16 mouse cellular contexts compared by ENCODE assay signal in genomic region chr3:69797969-69798368, GRCm38 (mm10).
DNase-seq lines count a peak whose midpoint lies in the region; TF ChIP-seq lines count a peak whose summit lies in the region.
"Had no signal": no experiment of that assay in that cellular context is flagged by ENCODE, and none has a peak within 500 bp of the region (broad histone marks: within the 10 kb centered on the region; RNA-seq: fewer than 3 reads in every experiment).

No protein-coding gene starts in this region.

- TF ChIP-seq POLR2A in cerebellum, adult 2 months (IDR thresholded peaks at IDR 0.05; ENCODE audit: borderline replicate concordance, insufficient read depth, low read length): no peak
- no peak for TF ChIP-seq POLR2A in liver, adult 2 months (IDR thresholded peaks at IDR 0.05; ENCODE audit: extremely low read depth, insufficient read depth, low read length)

- peak overlapping the region; percentile 51; the same call in 1 of the 2 replicates for H3K27ac ChIP-seq in cerebellum, adult 2 months (ENCODE audit: insufficient read depth, low read length)
- H3K27ac ChIP-seq in liver, adult 2 months (replicated peaks; ENCODE audit: insufficient read depth, low read depth, low read length): no peak overlapping the region
- no peak overlapping the region for H3K27ac ChIP-seq in left cerebral cortex, adult 2 months
- H3K27ac ChIP-seq: embryonic facial prominence, embryonic 10.5 days; forebrain, embryonic 13.5 days; heart, embryonic 10.5 days; hindbrain, embryonic 12.5 days had no signal

- TF ChIP-seq CTCF in cerebellum, adult 2 months (IDR thresholded peaks at IDR 0.05; ENCODE audit: borderline replicate concordance, insufficient read depth, low read depth, low read length): no peak
- TF ChIP-seq CTCF in liver, adult 2 months (IDR thresholded peaks at IDR 0.05; ENCODE audit: low read depth, low read length): no peak
- TF ChIP-seq CTCF in left cerebral cortex, adult 2 months (IDR thresholded peaks at IDR 0.05): no peak

- H3K4me3 ChIP-seq in cerebellum, adult 2 months (replicated peaks; ENCODE audit: insufficient read depth, low read depth, low read length): no peak overlapping the region
- H3K4me3 ChIP-seq in liver, adult 2 months (ENCODE audit: insufficient read depth, low read depth, low read length): no peak overlapping the region
- no peak overlapping the region for H3K4me3 ChIP-seq in left cerebral cortex, adult 2 months
- H3K4me3 ChIP-seq: embryonic facial prominence, embryonic 10.5 days; forebrain, embryonic 13.5 days; heart, embryonic 10.5 days; hindbrain, embryonic 12.5 days had no signal

- intact Hi-C loops in left cerebral cortex, adult 2 months (cut with DNase I): no loop called here

- peaks cover 11% of the 10 kb centered on the region; the same call in 1 of the 2 replicates for H3K4me1 ChIP-seq in cerebellum, adult 2 months (ENCODE audit: control insufficient read depth, insufficient read depth, low read length)
- no peaks in the 10 kb centered on the region for H3K4me1 ChIP-seq in liver, adult 2 months (ENCODE audit: control insufficient read depth, insufficient read depth, low read length)
- H3K4me1 ChIP-seq: embryonic facial prominence, embryonic 10.5 days; forebrain, embryonic 13.5 days; heart, embryonic 10.5 days; hindbrain, embryonic 12.5 days had no signal

- WGBS in cerebellum, adult 2 months: 14% methylated on average over 2 of the region's 2 CpGs
- WGBS in liver, adult 2 months: 47% methylated on average over 2 of the region's 2 CpGs

- DNase-seq in cerebellum, adult 2 months: no peak
- DNase-seq in cerebellum, adult 11 months: no peak
- DNase-seq in liver, adult 2 months (ENCODE audit: extremely low read depth, low read depth, low spot score): peak; percentile 11
- no peak for DNase-seq in liver
- peak; percentile 11 to 44 for DNase-seq in cerebellum, postnatal 14 days
- DNase-seq in lung, postnatal 14 days: peak; percentile 7
- no peak for DNase-seq in left cerebral cortex, adult 2 months (ENCODE audit: extremely low spot score in 1 of 2, low spot score in 2 of 2)
- DNase-seq: adrenal gland, postnatal 10 days; gastrocnemius, postnatal 36 days; heart, adult 18-20 months; heart, postnatal 10 days; heart, postnatal 4 days had no signal

- no peaks in the 10 kb centered on the region for H3K79me2 ChIP-seq in liver, adult 2 months (ENCODE audit: control insufficient read depth, insufficient read depth, low read length)

- no peaks in the 10 kb centered on the region for H3K36me3 ChIP-seq in liver, adult 2 months (ENCODE audit: control insufficient read depth, insufficient read depth, low read length)
- H3K36me3 ChIP-seq: embryonic facial prominence, embryonic 10.5 days; heart, embryonic 10.5 days; hindbrain, embryonic 12.5 days had no signal

- H3K9ac ChIP-seq in liver, adult 2 months (ENCODE audit: low read depth, low read length): no peak overlapping the region
- H3K9ac ChIP-seq: forebrain, embryonic 13.5 days; hindbrain, embryonic 12.5 days had no signal

- H3K27me3 ChIP-seq in cerebellum, adult 2 months (ENCODE audit: control insufficient read depth, insufficient read depth, low read length): no peaks in the 10 kb centered on the region
- H3K27me3 ChIP-seq in liver, adult 2 months (ENCODE audit: control insufficient read depth, insufficient read depth, low read length): no peaks in the 10 kb centered on the region
- H3K27me3 ChIP-seq: forebrain, embryonic 13.5 days; hindbrain, embryonic 12.5 days had no signal

Comparison
In these comparisons a context has a peak if more than half of its experiments do, and no peak if none do; other contexts are left out.
1. DNase-seq: peak in liver, adult 2 months (single experiment), cerebellum, postnatal 14 days (2 of 2) and lung, postnatal 14 days (single experiment); none in cerebellum, adult 2 months (0 of 2), cerebellum, adult 11 months (single experiment), liver (single experiment) and left cerebral cortex, adult 2 months (0 of 2).